Mouse (Mus musculus) limb, embryonic 10.5 days (tissue): ENCODE measurements around the gene Klhl32. TPM values are rescaled to one million over a fixed set of nuclear protein-coding genes. Genes with fewer than 3 reads are reported as not detected.

Experiments used
- polyA plus RNA-seq: library from polyadenylated mRNA; unstranded; fragments of >200 nt; fragmentation: Nextera tagmentation; extraction: Ambion mirVana; gene quantifications from 2 replicates; pipeline ENCODE4 v1.2.1, GENCODE M21; 2016

The Klhl32 gene
- polyA plus RNA-seq, 1 experiment from 2014 or later, result 4.9 TPM

Other genes with a start within 250 kb of the Klhl32 start
- 53.3 and 64.7 TPM in 2 replicates for gene Ndufaf4, start 47.0 kb upstream of the Klhl32 start, polyA plus RNA-seq
- 1.9 and 2.4 TPM in 2 replicates for gene Gpr63, start 115.3 kb upstream of the Klhl32 start, polyA plus RNA-seq